Mouse (Mus musculus): ENCODE results near the gene Itgav.

GRCm38 (mm10) chr2:83723921-83724826 is at the start of gene Itgav:
- no peak for TF ChIP-seq CTCF (IDR thresholded peaks at IDR 0.05; ENCODE audit: insufficient read depth, low read depth, low read length)
- peak; percentile 41; the same call in 1 of the 2 replicates for TF ChIP-seq POLR2A (IDR thresholded peaks at IDR 0.05; ENCODE audit: insufficient read depth, low read depth, low read length)

Measured in olfactory bulb, adult 2 months (tissue).